Mouse (Mus musculus) heart, embryonic 16.5 days (tissue): Measurements from ENCODE around the gene Ccdc3. TPM values are rescaled to one million over a fixed set of nuclear protein-coding genes. Genes with fewer than 3 reads are reported as not detected.
"Not testable (repeated sequence)": the region's sequence is repeated elsewhere in the genome, so short reads cannot be mapped to it uniquely, and the experiment has no call there.

Experiments used
- ATAC-seq: fragments of 200-750 bp; cut with Nextera tagmentation; replicated peaks from 2 replicates; pipeline ENCODE4 v1.8.0; 2017; ENCODE audit warnings: moderate number of reproducible peaks; ENCODE audit not compliant: insufficient read depth, low FRiP score; ENCODE audit errors: extremely low read depth
- H3K27ac ChIP-seq: fragments of 300-500 bp; sonication (generic); 2 replicates; pipeline ENCODE4 v1.5.1; 2014; ENCODE audit warnings: mild to moderate bottlenecking, low read length, control low read depth, moderate library complexity
- H3K27me3 ChIP-seq: fragments of 300-500 bp; sonication (generic); 2 replicates; pipeline ENCODE4 v1.6.1; 2014; ENCODE audit warnings: low read length, mixed read lengths; ENCODE audit not compliant: control insufficient read depth, insufficient read depth
- H3K36me3 ChIP-seq: fragments of 300-500 bp; sonication (generic); 2 replicates; pipeline ENCODE4 v1.6.1; 2014; ENCODE audit not compliant: control insufficient read depth, insufficient read depth
- H3K4me1 ChIP-seq: fragments of 300-500 bp; sonication (generic); 2 replicates; pipeline ENCODE4 v1.6.1; 2014; ENCODE audit warnings: low read length, mixed read lengths; ENCODE audit not compliant: control insufficient read depth, insufficient read depth
- H3K4me2 ChIP-seq: fragments of 300-500 bp; sonication (generic); 2 replicates; pipeline ENCODE4 v1.6.1; 2014; ENCODE audit warnings: low read depth, mild to moderate bottlenecking, control low read depth, low read length
- H3K4me3 ChIP-seq: fragments of 300-500 bp; sonication (generic); 2 replicates; pipeline ENCODE4 v1.5.1; 2014; ENCODE audit warnings: mild to moderate bottlenecking, control low read depth, low read length
- H3K9ac ChIP-seq: fragments of 300-500 bp; sonication (generic); 2 replicates; pipeline ENCODE4 v1.6.1; 2014; ENCODE audit warnings: low read length, control low read depth
- H3K9me3 ChIP-seq: fragments of 300-500 bp; sonication (generic); replicated peaks from 2 replicates; pipeline ENCODE4 v1.6.1; 2016; ENCODE audit warnings: low read length; ENCODE audit not compliant: control insufficient read depth
- WGBS: fragments of 180-500 bp; shearing (Covaris S2); extraction: QIAGEN DNeasy Blood & Tissue Kit; methylation state at CpG from one replicate; pipeline ENCODE4 v1.1.7; 2014; 5-methylcytosine and 5-hydroxymethylcytosine counted together
- polyA plus RNA-seq: library from polyadenylated mRNA; unstranded; fragments of >200 nt; fragmentation: Nextera tagmentation; extraction: Ambion mirVana; gene quantifications from 2 replicates; pipeline ENCODE4 v1.2.1, GENCODE M21; 2015

Gene Ccdc3
- polyA plus RNA-seq, 1 experiment from 2014 or later = 8.8 TPM

GRCm38 (mm10) chr2:5215252-5215815, 77.8 kb downstream of the Ccdc3 start:
- H3K4me3 ChIP-seq = no peak overlapping the region
- H3K36me3 ChIP-seq = no peaks in the 10 kb centered on the region
- no peaks in the 10 kb centered on the region; the same call in 1 of the 2 replicates for H3K9me3 ChIP-seq
- H3K4me1 ChIP-seq = no peaks in the 10 kb centered on the region
- H3K4me2 ChIP-seq = no peak overlapping the region
- no peak overlapping the region for H3K9ac ChIP-seq
- ATAC-seq = no peak
- no peak overlapping the region for H3K27ac ChIP-seq
- 58% methylated on average over 9 of the region's 9 CpGs for WGBS
- no peaks in the 10 kb centered on the region for H3K27me3 ChIP-seq

DNA sequence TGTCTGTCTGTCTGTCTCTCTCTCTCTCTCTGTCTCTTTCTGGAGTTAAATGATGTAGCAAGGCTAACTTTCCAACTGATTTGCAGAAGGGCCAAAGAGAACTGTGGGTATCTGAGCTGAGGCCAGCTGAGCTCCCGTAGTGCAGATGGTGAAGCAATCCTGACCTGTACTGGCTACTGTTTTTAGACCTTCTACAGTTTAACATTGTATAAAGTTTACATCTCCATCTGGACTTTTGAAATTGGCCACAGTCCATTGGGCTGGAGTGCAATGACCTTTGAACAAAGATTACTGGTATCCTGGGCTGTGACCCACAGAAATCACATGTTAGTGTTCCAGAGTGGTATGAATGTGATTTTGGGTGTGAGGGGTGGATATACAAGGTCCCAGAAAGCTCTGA, 81.6 kb downstream of the Ccdc3 start:
- H3K4me3 ChIP-seq = no peak overlapping the region
- 73% methylated on average over 1 of the region's 1 CpGs for WGBS
- H3K9ac ChIP-seq = no peak overlapping the region
- H3K4me2 ChIP-seq = no peak overlapping the region
- no peaks in the 10 kb centered on the region; the same call in 1 of the 2 replicates for H3K9me3 ChIP-seq
- no peak overlapping the region for H3K27ac ChIP-seq
- ATAC-seq = no peak
- no peaks in the 10 kb centered on the region for H3K4me1 ChIP-seq
- no peaks in the 10 kb centered on the region for H3K27me3 ChIP-seq
- H3K36me3 ChIP-seq = no peaks in the 10 kb centered on the region

DNA sequence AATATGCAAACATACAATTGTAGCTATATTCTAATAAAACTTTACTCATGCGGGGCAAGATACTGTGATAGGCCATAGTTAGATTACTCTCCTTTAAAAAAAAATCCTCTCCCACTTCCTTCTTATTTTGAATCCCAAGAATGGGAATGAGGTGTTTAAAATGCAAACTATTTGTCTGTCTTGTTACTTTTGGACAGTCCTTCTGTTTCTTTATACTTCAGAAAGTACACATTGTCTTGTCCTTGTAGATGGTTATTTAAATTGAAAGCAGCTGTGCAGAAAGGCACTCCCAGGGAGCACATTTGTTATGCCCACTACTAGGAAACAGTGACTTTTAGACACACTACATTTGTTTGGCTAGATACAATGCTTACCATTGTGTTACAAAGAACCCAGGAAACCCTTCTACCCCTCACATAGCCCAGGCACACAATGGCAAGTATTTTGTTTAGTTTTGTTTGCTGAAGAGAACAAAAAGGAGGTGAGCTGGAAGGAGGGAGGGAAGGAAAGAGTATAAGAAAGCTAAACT, 82.3 kb downstream of the Ccdc3 start:
- Histone ChIP-seq H3K9ac (no peak overlapping the region), H3K4me3 (no peak overlapping the region), H3K9me3 (no peaks in the 10 kb centered on the region; the same call in 1 of the 2 replicates), H3K27ac (no peak overlapping the region), H3K4me1 (no peaks in the 10 kb centered on the region), H3K4me2 (no peak overlapping the region), H3K27me3 (no peaks in the 10 kb centered on the region), H3K36me3 (no peaks in the 10 kb centered on the region)
- WGBS = 95% methylated on average over 1 of the region's 1 CpGs
- no peak for ATAC-seq

- no peak overlapping the region for H3K4me3 ChIP-seq
- no peaks in the 10 kb centered on the region for H3K4me1 ChIP-seq
- H3K4me2 ChIP-seq = no peak overlapping the region
- no peak overlapping the region for H3K9ac ChIP-seq
- H3K9me3 ChIP-seq = no peaks in the 10 kb centered on the region; the same call in 1 of the 2 replicates
- WGBS = 28% methylated on average over 2 of the region's 2 CpGs
- no peaks in the 10 kb centered on the region for H3K36me3 ChIP-seq
- no peaks in the 10 kb centered on the region for H3K27me3 ChIP-seq
- no peak for ATAC-seq
- no peak overlapping the region for H3K27ac ChIP-seq
Observed at GRCm38 (mm10) chr2:5222571-5222970, 85.0 kb downstream of the Ccdc3 start.

DNA sequence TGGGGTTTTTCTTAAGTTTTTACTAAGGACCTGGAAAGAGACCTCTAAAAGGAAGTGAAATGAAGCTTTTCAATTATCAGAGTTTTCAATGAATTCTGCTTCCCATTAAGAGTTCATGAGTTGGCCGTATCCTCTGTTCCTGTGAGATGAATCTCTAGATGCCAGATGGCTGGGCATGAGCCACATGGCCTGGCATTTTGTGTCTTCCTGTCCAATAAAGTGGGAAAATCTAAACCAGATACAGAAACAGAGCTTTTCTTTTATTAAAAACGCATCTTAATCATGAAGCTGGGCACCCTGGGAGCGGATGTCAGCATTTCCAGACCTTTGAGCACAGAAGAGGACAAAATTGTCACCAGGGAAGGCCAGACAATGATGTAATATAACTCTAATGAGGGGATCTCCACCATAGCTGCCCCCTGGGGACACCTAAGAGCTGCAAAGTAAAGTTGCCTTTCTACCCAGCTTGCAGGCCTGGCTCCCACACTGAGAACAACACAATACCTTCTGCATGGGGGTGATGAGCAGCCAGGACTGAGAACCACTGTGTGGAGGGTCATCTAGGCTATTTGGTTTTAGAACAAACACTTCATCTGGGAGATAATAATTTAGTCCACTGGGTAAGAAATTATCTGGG, 99.4 kb downstream of the Ccdc3 start:
- H3K9me3 ChIP-seq = no peaks in the 10 kb centered on the region
- no peak overlapping the region for H3K4me2 ChIP-seq
- no peaks in the 10 kb centered on the region for H3K4me1 ChIP-seq
- no peak overlapping the region for H3K27ac ChIP-seq
- H3K27me3 ChIP-seq = no peaks in the 10 kb centered on the region
- no peak overlapping the region for H3K4me3 ChIP-seq
- ATAC-seq = no peak
- 71% methylated on average over 3 of the region's 3 CpGs for WGBS
- no peak overlapping the region for H3K9ac ChIP-seq
- H3K36me3 ChIP-seq = no peaks in the 10 kb centered on the region

- Histone ChIP-seq H3K27me3 (no peaks in the 10 kb centered on the region), H3K4me2 (no peak overlapping the region), H3K4me1 (no peaks in the 10 kb centered on the region), H3K9ac (no peak overlapping the region), H3K36me3 (no peaks in the 10 kb centered on the region), H3K27ac (no peak overlapping the region), H3K9me3 (no peaks in the 10 kb centered on the region), H3K4me3 (no peak overlapping the region)
- 71% methylated on average over 5 of the region's 5 CpGs for WGBS
- no peak for ATAC-seq
Observed at GRCm38 (mm10) chr2:5237870-5238269, 100.3 kb downstream of the Ccdc3 start.

GRCm38 (mm10) chr2:5239492-5239891, 101.9 kb downstream of the Ccdc3 start:
- Histone ChIP-seq H3K36me3 (no peaks in the 10 kb centered on the region), H3K27me3 (no peaks in the 10 kb centered on the region), H3K4me1 (no peaks in the 10 kb centered on the region), H3K4me2 (no peak overlapping the region), H3K9ac (no peak overlapping the region), H3K27ac (no peak overlapping the region), H3K9me3 (no peaks in the 10 kb centered on the region), H3K4me3 (no peak overlapping the region)
- WGBS = 70% methylated on average over 4 of the region's 4 CpGs
- ATAC-seq = no peak

GRCm38 (mm10) chr2:5241469-5241897, 103.9 kb downstream of the Ccdc3 start:
- WGBS = 57% methylated on average over 6 of the region's 6 CpGs
- Histone ChIP-seq H3K4me1 (no peaks in the 10 kb centered on the region), H3K9ac (no peak overlapping the region), H3K27me3 (no peaks in the 10 kb centered on the region), H3K36me3 (no peaks in the 10 kb centered on the region), H3K27ac (no peak overlapping the region), H3K4me2 (no peak overlapping the region), H3K9me3 (no peaks in the 10 kb centered on the region), H3K4me3 (no peak overlapping the region)
- no peak for ATAC-seq

GRCm38 (mm10) chr2:5249199-5249598, 111.6 kb downstream of the Ccdc3 start:
- ATAC-seq, H3K36me3 ChIP-seq: not testable (repeated sequence)
- WGBS = 89% methylated on average over 6 of the region's 6 CpGs

More at GRCm38 (mm10) chr2:5249199-5249598, 111.6 kb downstream of the Ccdc3 start:
- not testable (repeated sequence) for H3K27ac ChIP-seq, H3K9ac ChIP-seq, H3K27me3 ChIP-seq, H3K4me2 ChIP-seq, H3K4me3 ChIP-seq, H3K9me3 ChIP-seq, H3K4me1 ChIP-seq
